Mouse (Mus musculus) embryonic fibroblast, embryonic 13.5 days (primary cell): Measurements from ENCODE around the gene Ankrd37. TPM values are rescaled to one million over a fixed set of nuclear protein-coding genes. Genes with fewer than 3 reads are reported as not detected.

Experiments
- H3K27ac ChIP-seq: 2 replicates; pipeline ENCODE4 v1.5.1; 2012; ENCODE audit warnings: low read length, control low read depth, inconsistent platforms; ENCODE audit not compliant: insufficient read depth
- H3K4me1 ChIP-seq: 2 replicates; pipeline ENCODE4 v1.6.1; 2011; ENCODE audit warnings: low read length; ENCODE audit not compliant: control insufficient read depth, insufficient read depth
- H3K4me3 ChIP-seq: 2 replicates; pipeline ENCODE4 v1.5.1; 2011; ENCODE audit warnings: mild to moderate bottlenecking, control low read depth, low read length; ENCODE audit not compliant: insufficient read depth
- CTCF ChIP-seq: IDR thresholded peaks from 2 replicates; pipeline ENCODE4 v1.5.1; 2011; ENCODE audit warnings: mild to moderate bottlenecking, control low read depth, low read length, moderate library complexity, borderline replicate concordance; ENCODE audit not compliant: insufficient read depth
- POLR2A ChIP-seq: IDR thresholded peaks from 2 replicates; pipeline ENCODE4 v1.6.1; 2011; ENCODE audit warnings: low read depth, mild to moderate bottlenecking, control low read depth, low read length, moderate library complexity
- polyA plus RNA-seq: library from polyadenylated mRNA; stranded (reverse); fragments of >200 nt; gene quantifications from 2 replicates; pipeline ENCODE4 v1.2.4, GENCODE M21; 2011; ENCODE audit warnings: low read depth; ENCODE audit not compliant: missing spikeins, insufficient read length

The Ankrd37 gene
- polyA plus RNA-seq, 1 experiment: 3.3 TPM

- no peak for TF ChIP-seq CTCF
- TF ChIP-seq POLR2A: peak; percentile 84
- Histone ChIP-seq H3K27ac (peak overlapping the region; percentile 57), H3K4me3 (peak overlapping the region; percentile 37), H3K4me1 (0 out of 2 replicates have a peak, but pooled peaks cover 1% of the 10 kb centered on the region)
These were observed 5.5 kb downstream of the Ankrd37 start for GRCm38 (mm10) chr8:45999784-46000705.

GRCm38 (mm10) chr8:45999138-45999783 lies 6.2 kb downstream of the Ankrd37 start, which contains the start of gene Lrp2bp:
Lrp2bp (plus strand) TSS chr8:45999303.
- TF ChIP-seq POLR2A (no peak), CTCF (no peak)
- peak within 1 kb of the TSS; percentile 37 for H3K4me3 ChIP-seq
- no peaks in the 10 kb centered on the region for H3K4me1 ChIP-seq
- H3K27ac ChIP-seq: peak within 1 kb of the TSS; percentile 57

- Histone ChIP-seq H3K27ac (no peak overlapping the region), H3K4me1 (no peaks in the 10 kb centered on the region), H3K4me3 (no peak overlapping the region)
- TF ChIP-seq CTCF (peak; percentile 32; the same call in 1 of the 2 replicates), POLR2A (no peak)
These were observed 7.3 kb downstream of the Ankrd37 start for GRCm38 (mm10) chr8:45998228-45998627.

- no peaks in the 10 kb centered on the region for H3K4me1 ChIP-seq
- no peak overlapping the region for H3K4me3 ChIP-seq
- no peak overlapping the region for H3K27ac ChIP-seq
- TF ChIP-seq CTCF (no peak), POLR2A (no peak)
These were observed 9.9 kb downstream of the Ankrd37 start for GRCm38 (mm10) chr8:45995576-45995975.

- Histone ChIP-seq H3K27ac (no peak overlapping the region), H3K4me1 (no peaks in the 10 kb centered on the region), H3K4me3 (no peak overlapping the region)
- TF ChIP-seq POLR2A (no peak), CTCF (peak; percentile 10; the same call in 1 of the 2 replicates)
These were observed 11.4 kb downstream of the Ankrd37 start for GRCm38 (mm10) chr8:45994111-45994510.

GRCm38 (mm10) chr8:45990631-45991310 lies 14.7 kb downstream of the Ankrd37 start:
- Histone ChIP-seq H3K4me3 (no peak overlapping the region), H3K27ac (no peak overlapping the region), H3K4me1 (peaks cover 7% of the 10 kb centered on the region)
- TF ChIP-seq CTCF (no peak), POLR2A (no peak)

- Histone ChIP-seq H3K4me1 (peaks cover 7% of the 10 kb centered on the region), H3K27ac (no peak overlapping the region), H3K4me3 (no peak overlapping the region)
- no peak for TF ChIP-seq CTCF
- no peak for TF ChIP-seq POLR2A
These were observed 17.3 kb downstream of the Ankrd37 start for GRCm38 (mm10) chr8:45988189-45988588.

GRCm38 (mm10) chr8:45986665-45987064 lies 18.8 kb downstream of the Ankrd37 start:
- no peak overlapping the region for H3K27ac ChIP-seq
- TF ChIP-seq CTCF (no peak), POLR2A (no peak)
- peaks cover 7% of the 10 kb centered on the region for H3K4me1 ChIP-seq
- H3K4me3 ChIP-seq: no peak overlapping the region

- Histone ChIP-seq H3K27ac (no peak overlapping the region), H3K4me1 (peaks cover 6% of the 10 kb centered on the region; the same call in 1 of the 2 replicates), H3K4me3 (peak overlapping the region; percentile 77)
- no peak for TF ChIP-seq POLR2A
- no peak for TF ChIP-seq CTCF
These were observed 29.6 kb downstream of the Ankrd37 start for GRCm38 (mm10) chr8:45975837-45976468.
